Mouse (Mus musculus) cerebellum, adult 2 months (tissue): ENCODE measurements at regions not wholly inside any gene's neighbourhood (a gene's known extent, or its start where the extent isn't known, plus 50 kb on each side); places are given as distances from the start of the nearest gene placed in this dataset.

Experiments used
- CTCF ChIP-seq: fragments of 200-500 bp; IDR thresholded peaks from 2 replicates; pipeline ENCODE4 v1.5.1; 2011; ENCODE audit warnings: low read depth, mild to moderate bottlenecking, control low read depth, low read length, moderate library complexity, borderline replicate concordance; ENCODE audit not compliant: insufficient read depth
- POLR2A ChIP-seq: fragments of 200-500 bp; IDR thresholded peaks from 2 replicates; pipeline ENCODE4 v1.6.1; 2011; ENCODE audit warnings: low read length, control low read depth, borderline replicate concordance; ENCODE audit not compliant: insufficient read depth

DNA sequence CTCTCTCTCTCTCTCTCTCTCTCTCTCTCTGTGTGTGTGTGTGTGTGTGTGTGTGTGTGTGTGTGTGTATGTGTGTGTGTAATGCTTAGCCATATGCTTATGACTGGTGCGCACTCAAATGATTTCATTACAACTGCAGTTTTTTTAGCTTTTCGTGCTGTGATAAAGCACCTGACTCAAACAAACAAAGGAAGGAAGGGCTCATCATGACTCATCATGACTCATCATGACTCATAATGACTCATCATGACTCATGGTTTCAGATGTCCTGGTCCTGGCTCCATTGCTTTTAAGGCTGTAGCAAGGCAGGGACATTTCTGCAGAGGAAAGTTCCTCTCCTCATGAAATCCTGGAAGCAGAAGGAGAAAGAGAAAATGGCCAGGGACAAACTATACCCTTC, 302.9 kb downstream of the Foxa2 start:
- TF ChIP-seq POLR2A (no peak), CTCF (no peak)
